10 mouse cellular contexts compared by ENCODE assay signal in the genomic region with DNA sequence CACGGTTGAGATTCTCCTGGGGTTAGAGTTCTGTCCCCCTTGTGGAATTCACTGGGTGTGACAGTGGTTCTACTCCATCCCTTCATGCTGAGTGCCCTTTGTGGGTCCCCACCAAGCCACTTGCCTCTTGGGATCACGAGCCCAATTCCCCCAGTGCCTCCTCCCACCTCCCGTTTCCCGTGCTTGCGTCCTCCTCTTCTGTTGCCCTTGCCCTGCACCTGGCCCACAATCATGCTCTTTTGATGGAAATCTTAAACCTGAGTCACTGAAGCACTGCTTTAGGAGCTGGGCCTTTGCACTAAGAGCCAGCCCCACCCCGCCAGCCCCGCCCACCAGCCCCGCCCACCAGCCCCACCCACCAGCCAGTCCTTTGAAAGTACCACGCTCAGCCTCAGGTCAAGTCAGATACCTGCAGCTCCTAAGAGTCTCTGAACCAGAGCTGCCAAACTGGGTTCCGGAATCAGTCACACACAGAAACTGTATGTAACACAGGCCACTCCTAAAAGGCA.
DNase-seq lines count a peak whose midpoint lies in the region; ATAC-seq and TF ChIP-seq lines count a peak whose summit lies in the region.
"Had no signal": no experiment of that assay in that cellular context is flagged by ENCODE, and none has a peak within 500 bp of the region (broad histone marks: within the 10 kb centered on the region; RNA-seq: fewer than 3 reads in every experiment).

No protein-coding gene starts in this region.

- no peaks in the 10 kb centered on the region for H3K9me3 ChIP-seq in kidney, embryonic 14.5 days (ENCODE audit: control insufficient read depth, low read length)
- no peaks in the 10 kb centered on the region for H3K9me3 ChIP-seq in liver, postnatal 0 days (ENCODE audit: low read length)
- no peaks in the 10 kb centered on the region for H3K9me3 ChIP-seq in hindbrain, embryonic 13.5 days
- H3K9me3 ChIP-seq: heart, embryonic 10.5 days; limb, embryonic 15.5 days had no signal

- DNase-seq in B cell, adult 2 months = peak; percentile 23 to 31
- DNase-seq in R1 (ENCODE audit: low read depth, low spot score) = peak; percentile 70
- peak; percentile 65 for DNase-seq in liver, postnatal 0 days
- no peak for DNase-seq in heart, postnatal 25 days (ENCODE audit: low spot score)
- DNase-seq in heart, adult 9 months (ENCODE audit: low spot score in 2 of 2) = no peak

- intact Hi-C loops in heart, postnatal 25 days (cut with DNase I) = no loop called here

- peak; percentile 56; the same call in 1 of the 2 replicates for ATAC-seq in kidney, embryonic 14.5 days (ENCODE audit: low FRiP score, low TSS enrichment)
- peak; percentile 49 for ATAC-seq in liver, postnatal 0 days
- no peak for ATAC-seq in hindbrain, embryonic 13.5 days (ENCODE audit: low FRiP score)

- no peak overlapping the region for H3K4me3 ChIP-seq in kidney, embryonic 14.5 days (ENCODE audit: low read length)
- no peak overlapping the region for H3K4me3 ChIP-seq in liver, postnatal 0 days (ENCODE audit: low read depth, low read length)
- no peak overlapping the region for H3K4me3 ChIP-seq in hindbrain, embryonic 13.5 days
- H3K4me3 ChIP-seq: heart, embryonic 10.5 days; limb, embryonic 15.5 days had no signal

- TF ChIP-seq CTCF in liver, postnatal 0 days (IDR thresholded peaks at IDR 0.05; ENCODE audit: low read depth) = 0 out of 2 replicates have a peak, but pooled peaks have one; percentile 9

- no peak overlapping the region for H3K4me2 ChIP-seq in kidney, embryonic 14.5 days (replicated peaks; ENCODE audit: low read depth, low read length)
- H3K4me2 ChIP-seq in liver, postnatal 0 days (ENCODE audit: low read depth, low read length) = no peak overlapping the region
- H3K4me2 ChIP-seq in hindbrain, embryonic 13.5 days = no peak overlapping the region
- H3K4me2 ChIP-seq: hindbrain, embryonic 14.5 days; limb, embryonic 15.5 days had no signal

- no peak for TF ChIP-seq EP300 in liver, postnatal 0 days (IDR thresholded peaks at IDR 0.05; ENCODE audit: low read depth)

- no peaks in the 10 kb centered on the region for H3K27me3 ChIP-seq in kidney, embryonic 14.5 days (ENCODE audit: control insufficient read depth, insufficient read depth, low read length)
- no peaks in the 10 kb centered on the region for H3K27me3 ChIP-seq in liver, postnatal 0 days (ENCODE audit: insufficient read depth, low read length)
- no peaks in the 10 kb centered on the region for H3K27me3 ChIP-seq in hindbrain, embryonic 13.5 days
- H3K27me3 ChIP-seq: limb, embryonic 15.5 days had no signal

- H3K9ac ChIP-seq in kidney, embryonic 14.5 days (ENCODE audit: low read depth, low read length) = no peak overlapping the region
- no peak overlapping the region for H3K9ac ChIP-seq in liver, postnatal 0 days (replicated peaks)
- H3K9ac ChIP-seq in hindbrain, embryonic 13.5 days = no peak overlapping the region
- H3K9ac ChIP-seq: hindbrain, embryonic 14.5 days; limb, embryonic 15.5 days had no signal

- H3K4me1 ChIP-seq in kidney, embryonic 14.5 days (ENCODE audit: control insufficient read depth, insufficient read depth, low read length) = 0 out of 2 replicates have a peak, but pooled peaks cover 5% of the 10 kb centered on the region
- peaks cover 16% of the 10 kb centered on the region for H3K4me1 ChIP-seq in liver, postnatal 0 days (ENCODE audit: insufficient read depth)
- no peaks in the 10 kb centered on the region for H3K4me1 ChIP-seq in hindbrain, embryonic 13.5 days (replicated peaks)

- H3K27ac ChIP-seq in kidney, embryonic 14.5 days (ENCODE audit: low read depth, low read length) = no peak overlapping the region
- H3K27ac ChIP-seq in liver, postnatal 0 days (ENCODE audit: low read depth) = peak overlapping the region; percentile 80
- H3K27ac ChIP-seq in hindbrain, embryonic 13.5 days = no peak overlapping the region
- H3K27ac ChIP-seq: heart, embryonic 10.5 days; hindbrain, embryonic 14.5 days; limb, embryonic 15.5 days had no signal

- H3K36me3 ChIP-seq in kidney, embryonic 14.5 days (ENCODE audit: control insufficient read depth, insufficient read depth, low read length) = no peaks in the 10 kb centered on the region
- H3K36me3 ChIP-seq in liver, postnatal 0 days (replicated peaks; ENCODE audit: insufficient read depth, low read length) = no peaks in the 10 kb centered on the region
- no peaks in the 10 kb centered on the region for H3K36me3 ChIP-seq in hindbrain, embryonic 13.5 days
- H3K36me3 ChIP-seq: heart, embryonic 10.5 days; limb, embryonic 15.5 days had no signal

- WGBS in kidney, embryonic 14.5 days = 17% methylated on average over 10 of the region's 10 CpGs
- 29% methylated on average over 10 of the region's 10 CpGs for WGBS in liver, postnatal 0 days (ENCODE audit: insufficient replicate concordance)
- WGBS in hindbrain, embryonic 13.5 days = 22% methylated on average over 10 of the region's 10 CpGs

Comparison
In these comparisons a context has a peak if more than half of its experiments do, and no peak if none do; other contexts are left out.
1. DNase-seq: peak in B cell, adult 2 months (2 of 2), R1 (single experiment) and liver, postnatal 0 days (single experiment); none in heart, postnatal 25 days (single experiment) and heart, adult 9 months (0 of 2).